Comparison of ENCODE assay signal across 15 mouse cellular contexts in genomic region chr1:86156075-86156474, GRCm38 (mm10). TPM values are rescaled to one million over a fixed set of nuclear protein-coding genes. Genes with fewer than 3 reads are reported as not detected.
DNase-seq lines count a peak whose midpoint lies in the region; ATAC-seq and TF ChIP-seq lines count a peak whose summit lies in the region.
"Had no signal": no experiment of that assay in that cellular context is flagged by ENCODE, and none has a peak within 500 bp of the region (broad histone marks: within the 10 kb centered on the region; RNA-seq: fewer than 3 reads in every experiment).

No protein-coding gene starts in this region.

- H3K9ac ChIP-seq in forebrain, embryonic 13.5 days: peak overlapping the region; percentile 86
- H3K9ac ChIP-seq in forebrain, embryonic 16.5 days (replicated peaks; ENCODE audit: low read depth, low read length): no peak overlapping the region; the same call in 1 of the 2 replicates
- 0 out of 2 replicates have a peak overlapping the region, but pooled peaks have one; percentile 20 for H3K9ac ChIP-seq in lung, embryonic 14.5 days
- peak overlapping the region; percentile 85 for H3K9ac ChIP-seq in embryonic facial prominence, embryonic 13.5 days
- H3K9ac ChIP-seq in liver, embryonic 16.5 days (ENCODE audit: low read depth, low read length): no peak overlapping the region

- no peak for DNase-seq in lung, embryonic 14.5 days
- DNase-seq in lung, postnatal 25 days (ENCODE audit: low spot score): no peak
- DNase-seq in frontal cortex, postnatal 14 days (ENCODE audit: low spot score in 2 of 2): no peak
- DNase-seq in kidney, adult 9 months: no peak
- DNase-seq: adrenal gland, postnatal 36 days; B cell, adult 2 months; gastrocnemius, postnatal 36 days; heart, postnatal 36 days; kidney, adult 8-10 months had no signal

- no peak overlapping the region for H3K4me2 ChIP-seq in forebrain, embryonic 13.5 days
- no peak overlapping the region for H3K4me2 ChIP-seq in forebrain, embryonic 16.5 days (ENCODE audit: low read length)
- no peak overlapping the region for H3K4me2 ChIP-seq in lung, embryonic 14.5 days
- H3K4me2 ChIP-seq in embryonic facial prominence, embryonic 13.5 days: peak overlapping the region; percentile 73; the same call in 1 of the 2 replicates
- H3K4me2 ChIP-seq in liver, embryonic 16.5 days (ENCODE audit: low read depth, low read length): 0 out of 2 replicates have a peak overlapping the region, but pooled peaks have one; percentile 83

- H3K36me3 ChIP-seq in forebrain, embryonic 13.5 days (ENCODE audit: poor library complexity, severe bottlenecking): peaks cover 12% of the 10 kb centered on the region
- no peaks in the 10 kb centered on the region; the same call in 1 of the 2 replicates for H3K36me3 ChIP-seq in forebrain, embryonic 16.5 days (ENCODE audit: control insufficient read depth, insufficient read depth)
- H3K36me3 ChIP-seq in lung, embryonic 14.5 days (ENCODE audit: insufficient read depth): peaks cover 17% of the 10 kb centered on the region
- peaks cover 18% of the 10 kb centered on the region for H3K36me3 ChIP-seq in embryonic facial prominence, embryonic 13.5 days
- no peaks in the 10 kb centered on the region for H3K36me3 ChIP-seq in liver, embryonic 16.5 days (ENCODE audit: control insufficient read depth, insufficient read depth)

- ATAC-seq in forebrain, embryonic 13.5 days: no peak
- no peak for ATAC-seq in forebrain, embryonic 16.5 days
- ATAC-seq in lung, embryonic 14.5 days (ENCODE audit: insufficient read depth): no peak
- ATAC-seq in embryonic facial prominence, embryonic 13.5 days (ENCODE audit: insufficient number of reproducible peaks, insufficient read depth, low FRiP score, low TSS enrichment, low read depth): no peak
- no peak for ATAC-seq in liver, embryonic 16.5 days (ENCODE audit: low read depth)

- H3K9me3 ChIP-seq in forebrain, embryonic 13.5 days (replicated peaks): no peaks in the 10 kb centered on the region
- H3K9me3 ChIP-seq in forebrain, embryonic 16.5 days (ENCODE audit: control insufficient read depth, low read length): no peaks in the 10 kb centered on the region
- no peaks in the 10 kb centered on the region for H3K9me3 ChIP-seq in lung, embryonic 14.5 days (ENCODE audit: low read depth, low read length)
- no peaks in the 10 kb centered on the region for H3K9me3 ChIP-seq in embryonic facial prominence, embryonic 13.5 days
- H3K9me3 ChIP-seq in liver, embryonic 16.5 days (replicated peaks; ENCODE audit: control insufficient read depth, low read length): no peaks in the 10 kb centered on the region

- no peak overlapping the region for H3K27ac ChIP-seq in forebrain, embryonic 13.5 days
- H3K27ac ChIP-seq in forebrain, embryonic 16.5 days (ENCODE audit: low read length): no peak overlapping the region
- H3K27ac ChIP-seq in lung, embryonic 14.5 days (ENCODE audit: low read depth): no peak overlapping the region
- no peak overlapping the region for H3K27ac ChIP-seq in embryonic facial prominence, embryonic 13.5 days
- H3K27ac ChIP-seq in liver, embryonic 16.5 days (ENCODE audit: low read length): no peak overlapping the region

- no peaks in the 10 kb centered on the region for H3K27me3 ChIP-seq in forebrain, embryonic 13.5 days
- no peaks in the 10 kb centered on the region for H3K27me3 ChIP-seq in forebrain, embryonic 16.5 days (replicated peaks; ENCODE audit: control insufficient read depth, insufficient read depth, low read length)
- H3K27me3 ChIP-seq in lung, embryonic 14.5 days (ENCODE audit: insufficient read depth, low read length): no peaks in the 10 kb centered on the region
- no peaks in the 10 kb centered on the region for H3K27me3 ChIP-seq in embryonic facial prominence, embryonic 13.5 days
- no peaks in the 10 kb centered on the region for H3K27me3 ChIP-seq in liver, embryonic 16.5 days (ENCODE audit: control insufficient read depth, insufficient read depth, low read depth, low read length)

- no peak for TF ChIP-seq CTCF in lung, embryonic 14.5 days (IDR thresholded peaks at IDR 0.05; ENCODE audit: low read depth)

- H3K4me3 ChIP-seq in forebrain, embryonic 13.5 days: no peak overlapping the region
- no peak overlapping the region for H3K4me3 ChIP-seq in forebrain, embryonic 16.5 days (replicated peaks; ENCODE audit: low read length)
- H3K4me3 ChIP-seq in lung, embryonic 14.5 days (ENCODE audit: low read depth, low read length): no peak overlapping the region
- no peak overlapping the region for H3K4me3 ChIP-seq in embryonic facial prominence, embryonic 13.5 days
- H3K4me3 ChIP-seq in liver, embryonic 16.5 days (ENCODE audit: low read depth, low read length): no peak overlapping the region

- WGBS in forebrain, embryonic 13.5 days: 89% methylated on average over 3 of the region's 3 CpGs
- WGBS in forebrain, embryonic 16.5 days: 83% methylated on average over 3 of the region's 3 CpGs
- 76% methylated on average over 3 of the region's 3 CpGs for WGBS in lung, embryonic 14.5 days
- WGBS in embryonic facial prominence, embryonic 13.5 days: 83% methylated on average over 3 of the region's 3 CpGs
- WGBS in liver, embryonic 16.5 days (ENCODE audit: insufficient replicate concordance): 72% methylated on average over 3 of the region's 3 CpGs

- H3K4me1 ChIP-seq in forebrain, embryonic 13.5 days: peaks cover 15% of the 10 kb centered on the region
- H3K4me1 ChIP-seq in forebrain, embryonic 16.5 days (replicated peaks; ENCODE audit: control insufficient read depth, insufficient read depth, low read length): peaks cover 18% of the 10 kb centered on the region
- peaks cover 8% of the 10 kb centered on the region for H3K4me1 ChIP-seq in lung, embryonic 14.5 days (ENCODE audit: insufficient read depth)
- peaks cover 15% of the 10 kb centered on the region for H3K4me1 ChIP-seq in embryonic facial prominence, embryonic 13.5 days
- H3K4me1 ChIP-seq in liver, embryonic 16.5 days (ENCODE audit: control insufficient read depth, low read depth, low read length): peaks cover 40% of the 10 kb centered on the region

RNA-seq across cellular contexts. Expression of gene Armc9, which starts 1.5 kb away (rescaled TPM):
- polyA plus RNA-seq in forebrain, embryonic 13.5 days (2015; fragmentation: Nextera tagmentation; extraction: Ambion mirVana): 30.2 and 33.6 TPM in 2 replicates
- 32.5 and 36.5 TPM in 2 replicates for polyA plus RNA-seq in forebrain, embryonic 16.5 days (2015; fragmentation: Nextera tagmentation; extraction: Ambion mirVana)
- polyA plus RNA-seq in lung, embryonic 14.5 days (2014; fragmentation: Nextera tagmentation; extraction: Ambion mirVana): 22.3 and 28.2 TPM in 2 replicates
- polyA plus RNA-seq in embryonic facial prominence, embryonic 13.5 days (2015; fragmentation: Nextera tagmentation; extraction: Ambion mirVana): 31.5 and 32.7 TPM in 2 replicates
- 8.4 and 10.6 TPM in 2 replicates for polyA plus RNA-seq in liver, embryonic 16.5 days (2015; fragmentation: Nextera tagmentation; extraction: Ambion mirVana)

RNA-seq across cellular contexts. Expression of gene Gm21972, which starts 22.6 kb away (rescaled TPM):
- 0.79 TPM in 1 of 2 replicates, not detected in the other for polyA plus RNA-seq in forebrain, embryonic 13.5 days (2015; fragmentation: Nextera tagmentation; extraction: Ambion mirVana)
- 0.50 TPM in 1 of 2 replicates, not detected in the other for polyA plus RNA-seq in forebrain, embryonic 16.5 days (2015; fragmentation: Nextera tagmentation; extraction: Ambion mirVana)
- not detected in 2 replicates for polyA plus RNA-seq in lung, embryonic 14.5 days (2014; fragmentation: Nextera tagmentation; extraction: Ambion mirVana)
- not detected in 2 replicates for polyA plus RNA-seq in embryonic facial prominence, embryonic 13.5 days (2015; fragmentation: Nextera tagmentation; extraction: Ambion mirVana)
- 0.14 TPM in 1 of 2 replicates, not detected in the other for polyA plus RNA-seq in liver, embryonic 16.5 days (2015; fragmentation: Nextera tagmentation; extraction: Ambion mirVana)
- polyA plus RNA-seq: lung, embryonic 16.5 days; stomach, embryonic 16.5 days had no signal

RNA-seq across cellular contexts. Expression of gene Htr2b, which starts 44.3 kb away (rescaled TPM):
- 0.09 and 0.33 TPM in 2 replicates for polyA plus RNA-seq in forebrain, embryonic 13.5 days (2015; fragmentation: Nextera tagmentation; extraction: Ambion mirVana)
- polyA plus RNA-seq in forebrain, embryonic 16.5 days (2015; fragmentation: Nextera tagmentation; extraction: Ambion mirVana): 0.17 and 0.35 TPM in 2 replicates
- 0.31 and 0.63 TPM in 2 replicates for polyA plus RNA-seq in lung, embryonic 14.5 days (2014; fragmentation: Nextera tagmentation; extraction: Ambion mirVana)
- 0.73 and 0.81 TPM in 2 replicates for polyA plus RNA-seq in embryonic facial prominence, embryonic 13.5 days (2015; fragmentation: Nextera tagmentation; extraction: Ambion mirVana)
- polyA plus RNA-seq in liver, embryonic 16.5 days (2015; fragmentation: Nextera tagmentation; extraction: Ambion mirVana): 0.06 and 0.18 TPM in 2 replicates

Comparison
In these comparisons a context has a peak if more than half of its experiments do, and no peak if none do; other contexts are left out.
1. H3K9ac ChIP-seq: peak in forebrain, embryonic 13.5 days (single experiment), lung, embryonic 14.5 days (single experiment) and embryonic facial prominence, embryonic 13.5 days (single experiment); none in forebrain, embryonic 16.5 days (single experiment) and liver, embryonic 16.5 days (single experiment).
2. H3K4me2 ChIP-seq: peak in embryonic facial prominence, embryonic 13.5 days (single experiment) and liver, embryonic 16.5 days (single experiment); none in forebrain, embryonic 13.5 days (single experiment), forebrain, embryonic 16.5 days (single experiment) and lung, embryonic 14.5 days (single experiment).